Mouse (Mus musculus): ENCODE results near the gene Tars2.

The Tars2 gene

GRCm38 (mm10) chr3:95696360-95696759 lies 63.6 kb downstream of the Tars2 start:
- in situ Hi-C loops (cut with MboI, MseI): loop anchor here (5.0 kb wide), 1 partner anchor 41 kb away; the partner anchor contains the start of gene Ecm1

- in situ Hi-C loops (cut with MboI, MseI): loop anchor here (5.0 kb wide), 1 partner anchor 42 kb away; the partner anchor contains the start of gene Ecm1
These were observed 64.2 kb downstream of the Tars2 start for GRCm38 (mm10) chr3:95695796-95696195.

DNA sequence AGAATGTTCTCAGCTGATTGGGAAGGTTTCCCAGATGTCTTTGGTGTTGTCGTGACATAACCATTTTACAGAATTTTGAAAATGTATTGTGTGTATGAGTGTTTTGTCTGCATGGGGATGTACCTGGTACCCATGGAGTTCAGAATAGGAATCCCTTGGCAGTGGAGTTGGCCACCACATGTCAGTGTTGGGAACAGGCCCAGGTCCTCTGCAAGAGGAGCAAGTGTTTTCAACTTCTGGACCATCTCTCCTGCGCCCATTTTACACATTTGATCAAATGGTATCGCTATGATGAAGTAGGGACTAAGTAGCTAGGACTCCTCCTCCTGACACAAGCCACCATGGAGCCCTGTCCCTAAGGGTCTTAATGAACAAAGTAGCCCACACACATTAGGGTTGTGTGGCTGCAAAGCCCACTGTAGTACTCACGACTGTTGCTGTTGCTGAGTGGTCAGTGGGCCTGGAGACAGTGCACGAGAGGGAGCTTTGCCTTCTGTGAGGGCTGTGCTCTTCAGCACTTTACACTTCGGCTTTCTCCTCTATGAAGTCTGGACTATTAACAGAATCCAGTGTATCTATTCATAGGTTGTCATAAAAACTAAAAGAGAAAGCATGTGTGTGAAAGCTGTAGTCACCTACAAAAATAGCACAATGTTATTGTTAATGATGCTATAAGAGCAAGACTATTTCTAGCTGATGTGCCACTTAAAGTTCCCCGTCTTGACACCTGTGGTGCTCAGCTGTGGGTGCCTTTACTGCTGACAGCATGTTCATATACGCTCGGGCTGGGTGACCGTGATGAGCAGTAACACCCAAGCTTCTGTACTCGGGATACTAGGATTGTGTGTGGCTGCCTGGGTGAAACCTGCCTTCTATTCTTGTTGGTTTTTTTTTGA lies 65.0 kb downstream of the Tars2 start:
- in situ Hi-C loops (cut with MboI, MseI): loop anchor here (5.0 kb wide), 2 partner anchors 42 to 92 kb away; partner anchors contain the start of gene Ecm1

GRCm38 (mm10) chr3:95693821-95694807 lies 65.9 kb downstream of the Tars2 start:
- in situ Hi-C loops (cut with MboI, MseI): loop anchor here (5.0 kb wide), 1 partner anchor 93 kb away; no protein-coding TSS in a partner anchor

GRCm38 (mm10) chr3:95692677-95693076 lies 67.3 kb downstream of the Tars2 start:
- in situ Hi-C loops (cut with MboI, MseI): loop anchor here (5.0 kb wide), 1 partner anchor 95 kb away; no protein-coding TSS in a partner anchor

DNA sequence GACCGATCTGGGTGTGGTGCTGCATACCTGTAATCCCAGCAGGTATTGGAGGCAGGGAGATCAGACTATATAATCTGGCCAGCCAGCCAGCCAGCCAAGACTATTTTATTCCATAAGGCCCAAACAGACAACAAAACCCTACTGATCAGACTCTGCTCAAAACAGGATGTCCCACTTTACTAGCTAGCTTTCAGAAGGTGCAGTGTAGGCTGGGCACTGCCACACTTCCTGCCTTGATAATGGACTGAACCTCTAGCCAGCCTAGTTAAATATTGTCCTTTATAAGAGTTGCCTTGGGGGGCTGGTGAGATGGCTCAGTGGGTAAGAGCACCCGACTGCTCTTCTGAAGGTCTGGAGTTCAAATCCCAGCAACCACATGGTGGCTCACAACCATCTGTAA lies 69.5 kb downstream of the Tars2 start:
- in situ Hi-C loops (cut with MboI, MseI): loop anchor here (5.0 kb wide), 1 partner anchor 97 kb away; no protein-coding TSS in a partner anchor
